Mouse (Mus musculus): ENCODE data around the gene Scarb1.
"Not testable (repeated sequence)": the region's sequence is repeated elsewhere in the genome, so short reads cannot be mapped to it uniquely, and the experiment has no call there.

Scarb1 gene

DNA sequence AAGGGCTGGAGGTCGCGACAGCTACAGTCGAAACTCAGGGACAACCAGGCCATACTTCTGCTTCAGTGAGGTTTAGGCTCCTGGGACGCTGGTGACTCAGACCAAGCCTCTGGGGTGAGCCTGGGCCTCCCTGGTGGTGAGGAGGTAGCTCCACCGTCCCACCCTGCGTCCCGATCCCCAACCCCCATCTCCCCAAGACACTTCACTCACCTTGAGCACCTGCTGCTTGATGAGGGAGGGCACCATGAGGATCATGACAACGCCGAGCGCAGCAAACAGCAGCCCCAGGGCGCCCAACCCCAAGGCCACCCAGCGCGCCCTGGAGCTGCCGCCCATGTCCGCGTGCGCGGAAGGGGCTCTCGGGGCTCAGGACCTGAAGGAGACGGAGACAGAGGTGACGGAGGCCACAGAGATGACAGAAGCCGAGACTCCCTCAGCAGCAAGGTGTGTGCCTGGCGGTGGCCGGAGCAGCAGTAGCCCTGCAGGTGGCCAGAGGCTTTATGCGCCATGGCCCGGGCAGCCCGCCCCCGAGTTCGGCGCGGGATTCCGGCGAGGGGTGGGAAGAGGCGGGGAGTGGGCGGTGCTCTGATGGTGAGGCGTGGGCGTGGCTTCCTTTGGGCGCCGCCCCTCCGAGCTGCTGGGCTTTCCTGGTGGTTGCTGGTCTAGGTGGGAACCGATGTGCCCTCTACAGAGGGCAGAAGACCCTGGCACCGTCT, at the start of gene Scarb1:
TSS of gene Scarb1 (minus strand) at position 548 of the 716 bp plus-strand sequence.
- peak; percentile 92 to 93 for DNase-seq

DNA sequence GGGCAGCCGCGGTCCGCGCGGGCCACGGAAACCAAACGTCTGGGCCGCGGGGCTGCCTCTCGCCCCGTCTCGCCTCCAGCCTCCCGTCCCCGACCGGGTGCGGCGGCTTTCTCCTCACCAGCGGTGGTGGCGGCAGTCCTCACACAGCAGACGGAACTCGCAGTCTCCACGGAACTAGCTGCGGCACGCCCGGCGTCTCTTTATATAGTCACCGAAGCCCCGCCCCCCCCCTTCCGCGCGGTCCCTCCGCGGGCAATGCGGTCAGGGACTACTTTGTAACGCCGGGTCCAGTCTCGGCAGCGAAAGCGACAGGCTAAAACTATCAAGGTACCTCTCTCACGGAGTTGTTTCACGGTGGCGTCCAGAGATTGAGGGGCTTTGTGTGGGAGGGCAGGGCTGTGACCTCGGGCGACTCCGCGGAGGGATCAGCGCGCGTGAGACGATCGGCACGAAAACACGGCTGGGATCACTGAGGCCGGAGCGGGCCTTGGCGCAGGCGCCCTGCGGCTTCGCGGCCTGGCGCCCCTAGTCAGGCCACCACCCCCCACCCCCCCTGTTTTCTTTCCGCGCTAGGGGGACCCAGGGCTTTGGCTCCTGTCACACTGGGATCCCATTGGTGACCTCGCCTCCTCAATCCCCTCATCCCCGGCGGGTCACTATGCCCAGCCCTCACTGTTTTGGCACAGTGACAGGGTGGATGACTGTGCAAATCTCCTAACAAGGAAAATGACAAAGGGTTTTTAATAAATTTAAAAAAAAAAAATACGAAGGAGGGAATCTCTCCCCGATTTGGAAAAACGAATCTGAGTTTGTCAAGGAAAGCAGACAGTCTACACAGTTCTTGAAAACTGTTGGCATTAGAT, 48.9 kb upstream of the Scarb1 start, which contains the start of gene Ubc:
TSS of gene Ubc (minus strand) at position 624 of the 863 bp plus-strand sequence.
- peak; percentile 85 to 91 for DNase-seq

DNA sequence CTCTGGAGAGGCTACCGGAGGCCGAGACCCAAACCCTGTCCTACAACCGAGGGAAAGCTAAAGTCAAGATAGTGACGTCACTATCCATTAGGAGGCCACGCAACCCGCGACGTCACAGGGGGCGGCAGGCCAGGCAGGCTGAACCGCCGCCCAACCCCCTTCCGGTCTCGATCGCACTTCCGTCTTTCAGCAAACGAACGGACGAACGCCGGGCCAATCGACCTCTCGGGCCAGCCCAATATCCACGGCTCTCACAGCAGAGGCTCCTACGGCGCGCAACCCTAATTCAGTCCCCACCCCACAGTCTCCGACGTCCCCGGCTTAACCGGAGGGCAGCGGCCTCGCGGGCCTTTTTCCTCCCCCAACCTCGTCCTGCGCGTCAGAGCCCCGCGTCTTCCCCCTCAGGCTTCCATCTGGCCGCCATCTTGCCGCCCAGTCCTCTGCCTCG, 48.3 kb upstream of the Scarb1 start, which contains the start of gene Gm10382:
TSS of gene Gm10382 (plus strand) at position 192 of the 448 bp plus-strand sequence.
- DNase-seq = peak; percentile 97

DNA sequence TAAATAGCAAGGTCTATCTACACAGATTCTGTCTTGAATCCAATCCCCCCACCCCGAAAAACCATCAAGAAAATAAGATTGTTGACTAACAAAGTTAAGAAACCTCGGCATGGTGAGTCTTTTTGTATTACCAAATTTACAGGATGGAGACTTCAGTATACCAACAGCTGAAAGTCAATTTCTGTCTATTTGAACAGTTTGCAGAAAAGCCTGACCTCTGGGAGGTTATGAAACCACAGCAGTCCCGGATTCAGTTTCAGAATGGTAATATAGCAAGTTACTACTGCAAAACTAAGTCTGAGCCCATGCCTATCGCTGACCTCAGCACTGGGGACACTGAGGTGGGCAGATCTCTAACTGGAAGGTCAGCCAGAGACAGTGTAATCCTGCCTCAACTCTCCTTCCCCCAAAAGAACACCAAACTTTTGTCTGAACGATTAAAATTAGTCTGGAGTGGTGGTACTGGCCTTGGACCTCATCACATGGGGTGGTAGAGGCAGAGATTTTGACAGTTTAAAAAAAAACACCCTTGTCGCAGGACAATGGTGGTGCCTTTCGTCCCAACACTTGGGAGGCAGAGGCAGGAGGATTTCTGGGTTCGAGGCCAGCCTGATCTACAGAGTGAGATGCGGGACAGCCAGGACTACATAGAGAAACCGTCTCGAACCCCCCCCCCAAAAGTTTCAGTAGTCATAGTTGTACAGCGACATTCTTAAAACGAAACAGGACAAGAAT, 47.6 kb upstream of the Scarb1 start:
- no peak for DNase-seq

DNA sequence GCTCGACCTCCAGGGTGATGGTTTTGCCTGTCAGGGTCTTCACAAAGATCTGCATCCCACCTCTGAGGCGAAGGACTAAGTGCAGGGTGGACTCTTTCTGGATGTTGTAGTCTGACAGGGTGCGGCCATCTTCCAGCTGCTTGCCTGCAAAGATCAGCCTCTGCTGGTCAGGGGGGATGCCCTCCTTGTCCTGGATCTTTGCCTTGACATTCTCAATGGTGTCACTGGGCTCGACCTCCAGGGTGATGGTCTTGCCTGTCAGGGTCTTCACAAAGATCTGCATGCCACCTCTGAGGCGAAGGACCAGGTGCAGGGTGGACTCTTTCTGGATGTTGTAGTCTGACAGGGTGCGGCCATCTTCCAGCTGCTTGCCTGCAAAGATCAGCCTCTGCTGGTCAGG, 46.4 kb upstream of the Scarb1 start:
- not testable (repeated sequence) for DNase-seq

DNA sequence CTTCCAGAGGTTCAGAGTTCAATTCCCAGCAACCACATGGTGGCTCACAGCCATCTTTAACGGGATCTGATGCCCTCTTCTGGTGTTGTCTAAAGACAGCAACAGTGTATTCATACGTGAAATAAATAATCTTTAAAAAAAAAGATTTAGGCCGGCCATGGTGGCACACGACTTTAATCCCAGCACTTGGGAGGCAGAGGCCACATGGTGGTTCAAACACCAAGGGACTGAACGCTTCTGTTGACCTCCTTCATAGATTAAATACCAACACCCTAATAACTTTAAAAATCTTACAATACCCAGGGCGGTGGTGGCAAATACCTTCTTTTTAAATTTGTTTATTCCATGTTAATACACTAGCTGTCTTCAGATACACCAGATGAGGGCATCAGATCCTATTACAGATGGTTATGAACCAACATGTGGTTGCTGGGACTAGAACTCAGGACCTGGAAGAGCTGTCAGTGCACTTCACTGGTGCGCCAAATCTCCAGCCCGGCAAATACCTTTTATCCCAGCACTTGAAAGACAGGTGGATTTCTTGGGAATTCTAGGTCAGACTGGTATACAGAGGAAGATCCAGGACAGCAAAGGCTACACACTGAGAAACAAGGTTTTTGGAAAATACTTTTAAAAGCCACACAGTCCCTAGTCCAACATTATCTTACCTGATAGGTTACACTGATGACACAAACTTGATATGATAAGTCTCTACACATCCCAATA, 44.5 kb upstream of the Scarb1 start:
- DNase-seq = no peak

DNA sequence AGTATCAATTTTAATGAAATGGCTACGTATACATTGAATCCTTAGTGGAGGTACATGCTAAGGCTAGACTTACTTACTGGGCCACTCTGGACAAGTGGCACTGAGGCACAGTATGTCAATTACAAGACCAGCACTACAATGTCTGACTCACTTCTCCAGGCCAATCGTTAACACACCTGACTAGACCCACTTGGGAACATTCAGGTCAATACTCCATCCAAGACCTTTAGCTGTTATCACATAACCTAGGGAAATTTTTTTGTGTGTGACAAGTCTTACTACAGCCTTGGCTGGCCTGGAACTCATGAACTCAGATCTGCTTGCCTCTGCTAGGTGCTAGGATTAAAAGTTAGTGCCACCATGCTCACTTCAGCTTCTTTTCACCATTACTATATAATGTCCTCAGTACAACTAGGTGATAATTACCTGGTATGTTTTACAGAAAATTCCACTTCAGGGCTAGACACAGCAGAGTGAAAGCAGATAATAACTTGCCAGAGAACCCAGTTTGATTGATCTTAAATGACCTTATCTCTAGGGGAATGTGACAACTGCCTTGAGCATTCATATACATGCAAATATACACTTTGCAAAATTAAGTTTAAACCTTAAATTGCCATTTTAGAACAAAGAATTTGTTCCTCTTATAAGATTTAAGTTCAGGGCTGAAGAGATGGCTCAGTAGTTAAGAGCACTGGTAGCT, 43.8 kb upstream of the Scarb1 start:
- no peak for DNase-seq

DNA sequence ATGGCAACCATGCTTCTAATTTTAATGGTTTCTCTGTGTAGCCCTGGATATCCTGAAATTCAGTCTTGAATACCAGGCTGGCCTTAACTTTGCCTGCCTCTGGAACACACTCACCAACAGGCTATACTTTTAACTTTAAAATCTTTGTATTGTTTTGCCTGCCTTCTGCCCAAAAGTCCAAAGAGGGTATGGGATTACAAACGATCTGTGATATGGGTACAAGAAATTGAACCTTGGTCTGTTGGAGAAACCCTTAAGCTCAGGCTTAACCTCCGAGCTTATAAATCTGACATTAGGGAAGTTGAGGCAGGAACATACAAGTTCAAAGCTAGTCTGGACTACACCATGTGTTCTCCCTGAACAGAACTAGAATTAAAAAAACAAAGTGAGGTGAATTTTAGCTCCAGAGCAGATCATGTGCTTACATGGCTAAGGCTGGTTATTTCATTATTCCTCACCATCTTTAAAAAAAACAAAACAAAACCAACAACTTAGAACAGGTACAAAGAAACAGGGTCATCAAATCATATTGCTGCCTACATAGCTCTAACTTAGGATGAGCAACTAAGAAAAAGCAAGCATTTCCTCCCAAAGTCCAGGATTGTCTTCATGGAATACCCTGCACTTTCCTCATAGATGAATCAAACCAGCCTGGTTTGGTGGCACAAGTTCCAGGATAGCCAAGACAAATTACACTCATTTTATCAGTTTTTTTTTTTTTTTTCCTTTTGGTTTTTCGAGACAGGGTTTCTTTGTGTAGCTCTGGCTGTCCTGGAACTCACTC, 42.9 kb upstream of the Scarb1 start:
- no peak for DNase-seq

DNA sequence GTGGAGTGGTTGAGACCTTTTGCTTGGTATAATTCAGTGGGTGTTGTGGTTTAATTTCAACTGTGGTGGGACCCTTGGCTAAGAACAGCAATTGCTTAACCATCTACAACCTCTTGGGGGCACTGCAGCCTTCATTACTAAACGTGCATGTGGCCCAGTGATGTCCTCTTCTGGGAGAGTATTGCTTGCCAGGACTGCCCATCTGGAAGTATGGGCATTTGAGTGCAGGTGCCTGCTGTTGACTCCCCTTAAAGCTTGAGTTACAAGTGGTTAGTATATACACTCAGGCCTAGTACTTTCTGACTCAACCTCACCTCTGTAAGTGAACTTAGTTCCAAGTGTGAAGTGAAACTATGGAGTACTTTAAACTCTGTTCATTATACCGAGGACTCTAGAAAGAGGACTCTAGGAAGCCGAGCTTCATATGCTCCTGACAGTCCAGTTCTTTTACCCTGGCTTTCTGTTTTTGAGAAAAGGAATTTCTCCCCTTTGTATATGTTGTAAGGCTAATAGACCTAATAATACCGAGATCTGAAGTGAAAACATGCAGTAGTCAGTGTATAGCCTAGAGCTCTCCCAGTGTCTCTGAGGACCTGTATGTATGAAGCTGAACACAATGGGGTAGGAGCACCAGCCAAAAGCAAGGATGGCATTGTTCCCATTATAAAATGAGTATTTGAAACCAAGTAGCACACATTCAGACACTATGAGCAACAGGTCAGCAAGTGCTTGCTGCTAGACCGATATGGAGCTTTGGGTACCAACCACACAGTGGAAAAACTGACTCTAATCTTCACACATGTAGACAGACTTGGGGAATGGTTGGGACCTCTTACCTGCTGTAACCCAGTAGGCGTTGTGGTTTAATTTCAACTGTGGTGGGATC, 42.0 kb upstream of the Scarb1 start:
- DNase-seq = peak; percentile 66

DNA sequence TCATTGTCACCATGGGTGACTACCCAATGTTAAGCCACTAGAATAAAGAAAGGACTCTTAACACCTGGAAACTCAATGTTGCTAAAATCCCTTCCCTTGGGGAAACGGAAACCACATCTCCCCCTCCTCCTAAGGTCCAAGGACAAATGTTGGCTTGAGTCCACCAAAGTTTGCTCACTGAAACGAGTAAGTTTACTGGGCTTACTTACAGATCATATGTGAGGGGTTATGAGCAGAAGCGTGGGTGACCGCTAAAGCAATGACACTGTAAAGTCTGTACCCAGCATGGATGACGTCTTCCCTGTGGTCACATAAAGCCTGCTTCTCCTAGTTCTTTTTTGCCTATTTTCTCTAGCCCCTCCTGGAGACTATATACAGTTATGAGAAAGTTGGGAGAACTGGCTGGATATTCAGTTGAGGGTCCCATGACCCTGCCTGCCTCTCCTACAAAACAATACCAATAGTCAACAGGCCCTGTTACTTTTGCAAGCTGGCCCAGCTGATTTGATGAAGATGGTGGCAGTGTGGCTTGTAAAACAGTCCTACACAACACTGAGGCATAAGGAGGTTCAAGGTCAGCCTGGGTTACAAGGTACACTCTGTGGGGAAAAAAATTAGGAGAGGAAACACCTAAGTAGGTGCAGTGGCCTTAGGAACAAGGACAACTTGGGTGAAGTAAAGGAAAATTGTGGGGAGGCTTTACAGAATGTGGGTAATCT, 41.2 kb upstream of the Scarb1 start:
- no peak for DNase-seq

DNA sequence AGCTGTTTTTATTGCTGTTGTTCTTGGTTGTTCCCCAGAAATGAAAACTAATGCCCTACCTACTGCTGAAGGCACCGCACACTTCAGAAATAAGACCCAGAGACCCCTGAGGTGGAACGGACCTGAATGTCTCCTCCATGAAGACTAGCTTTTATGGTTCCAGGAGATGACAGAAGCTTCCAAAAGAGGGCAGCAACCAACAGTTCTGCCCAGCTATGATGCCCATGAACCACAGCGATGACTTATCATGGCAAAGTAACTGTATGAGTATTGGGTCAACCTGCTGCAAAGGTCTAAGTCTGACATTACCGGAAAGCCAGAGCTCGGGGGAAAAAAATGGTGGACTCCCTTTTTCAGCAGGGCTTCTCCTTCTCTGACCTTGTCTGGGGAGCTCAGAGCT, 38.0 kb upstream of the Scarb1 start:
- DNase-seq = no peak

DNA sequence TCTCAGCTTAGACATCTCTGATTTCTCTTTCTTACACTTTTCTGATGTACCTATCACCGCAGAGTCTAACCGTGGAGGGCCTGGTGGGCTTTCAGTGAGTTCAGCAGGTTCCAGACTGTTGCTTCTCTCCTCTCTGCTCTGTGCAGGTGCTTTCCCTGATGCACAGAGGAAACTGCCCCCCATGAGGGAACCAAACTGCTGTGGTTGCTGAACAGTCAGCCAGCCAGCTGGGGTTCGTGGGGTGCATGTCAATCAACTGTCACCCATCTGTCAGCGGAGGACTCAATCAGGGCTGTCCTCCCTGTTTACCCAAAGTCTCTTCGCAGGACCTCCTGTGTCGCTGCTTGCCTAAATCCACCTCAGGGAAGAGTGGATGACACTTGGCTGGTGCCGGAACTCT, 36.3 kb upstream of the Scarb1 start:
- peak; percentile 49 for DNase-seq

DNA sequence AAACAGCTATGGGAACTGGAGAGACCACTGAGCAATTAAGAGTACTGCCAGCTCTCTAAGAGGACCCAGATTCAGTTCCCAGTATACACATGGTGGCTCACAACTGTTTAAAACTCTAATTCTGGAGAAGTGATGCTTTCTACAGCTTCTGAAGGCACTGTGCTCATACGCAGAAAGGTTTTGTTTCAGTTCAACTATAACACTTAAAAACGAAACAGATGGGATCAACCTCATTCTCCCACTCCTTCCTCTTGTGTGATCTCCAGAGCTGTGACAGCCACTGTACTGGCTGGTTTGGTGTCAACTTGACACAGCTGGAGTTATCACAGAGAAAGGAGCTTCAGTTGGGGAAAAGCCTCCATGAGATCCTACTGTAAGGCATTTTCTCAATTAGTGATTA, 35.0 kb upstream of the Scarb1 start:
- no peak for DNase-seq

DNA sequence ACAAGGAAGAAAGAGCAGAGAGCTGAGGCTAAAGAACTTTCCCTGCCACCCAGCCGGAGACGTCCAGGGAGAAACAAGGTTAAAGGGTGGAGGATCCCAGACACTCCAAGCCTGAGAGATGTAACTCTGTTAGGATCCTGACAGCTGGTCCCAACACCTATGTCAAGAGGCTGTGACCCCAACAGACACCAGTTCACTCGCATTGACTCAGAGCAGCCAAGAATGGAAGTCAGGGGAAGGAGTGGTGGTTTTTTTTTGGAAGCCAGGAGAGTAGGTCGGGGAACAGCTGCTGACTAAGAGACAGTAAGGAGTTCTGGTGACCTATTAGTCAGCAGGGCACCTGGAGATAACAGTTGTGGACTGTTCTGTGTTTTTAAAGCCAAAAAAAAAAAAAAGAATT, 31.1 kb upstream of the Scarb1 start:
- no peak for DNase-seq

DNA sequence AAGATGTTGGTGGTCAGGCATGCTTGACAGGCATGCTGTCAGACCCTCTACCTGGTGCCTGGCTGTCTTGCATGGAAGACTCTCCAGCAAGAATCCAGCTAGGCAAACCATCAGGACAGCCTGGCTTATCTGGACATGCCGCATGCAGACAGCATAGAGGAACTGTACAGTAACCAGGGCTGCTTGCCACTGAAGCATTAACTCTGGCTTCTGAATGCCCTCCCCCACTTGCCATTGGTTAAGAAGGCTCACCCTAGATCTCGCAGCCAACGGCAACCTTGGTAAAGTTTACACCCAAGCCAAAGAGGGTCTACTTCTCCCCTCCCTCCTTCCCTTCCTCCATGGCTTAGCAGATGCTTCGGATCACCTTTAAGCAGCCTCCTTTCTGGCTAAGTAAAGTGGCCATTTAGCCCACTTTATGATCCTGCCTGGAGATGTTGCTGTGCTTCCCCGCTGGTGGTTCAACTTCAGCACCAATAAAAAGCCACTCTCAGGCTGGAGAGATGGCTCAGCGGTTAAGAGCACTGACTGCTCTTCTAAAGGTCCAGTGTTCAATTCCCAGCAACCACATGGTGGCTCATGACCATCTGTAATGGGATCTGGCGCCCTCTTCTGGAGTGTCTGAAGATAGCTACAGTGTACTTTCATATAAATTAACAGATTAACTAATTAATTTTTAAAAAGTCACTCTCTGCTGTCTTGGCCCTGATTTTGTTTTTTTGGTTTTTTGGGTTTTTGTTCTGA, 30.2 kb upstream of the Scarb1 start:
- DNase-seq = peak in 1 of 2 experiments; percentile 34

DNA sequence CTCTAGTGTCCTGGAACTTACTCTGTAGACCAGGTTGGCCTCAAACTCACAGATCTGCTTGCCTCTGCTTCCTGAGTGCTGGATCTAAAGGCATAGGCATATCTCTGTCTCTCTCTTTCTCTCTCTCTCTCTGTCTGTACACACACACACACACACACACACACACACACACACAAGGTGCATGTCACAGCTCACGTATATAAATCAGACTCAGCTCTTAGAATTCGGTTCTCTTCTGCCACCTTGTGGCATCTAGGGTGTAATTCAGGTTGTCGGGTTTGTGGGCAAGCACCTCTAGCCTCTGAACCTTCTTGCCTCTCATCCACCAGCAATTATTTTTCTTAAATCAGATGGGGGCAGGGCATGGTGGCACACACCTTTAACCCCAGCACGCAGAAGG, 27.7 kb upstream of the Scarb1 start:
- peak; percentile 72 to 76 for DNase-seq

DNA sequence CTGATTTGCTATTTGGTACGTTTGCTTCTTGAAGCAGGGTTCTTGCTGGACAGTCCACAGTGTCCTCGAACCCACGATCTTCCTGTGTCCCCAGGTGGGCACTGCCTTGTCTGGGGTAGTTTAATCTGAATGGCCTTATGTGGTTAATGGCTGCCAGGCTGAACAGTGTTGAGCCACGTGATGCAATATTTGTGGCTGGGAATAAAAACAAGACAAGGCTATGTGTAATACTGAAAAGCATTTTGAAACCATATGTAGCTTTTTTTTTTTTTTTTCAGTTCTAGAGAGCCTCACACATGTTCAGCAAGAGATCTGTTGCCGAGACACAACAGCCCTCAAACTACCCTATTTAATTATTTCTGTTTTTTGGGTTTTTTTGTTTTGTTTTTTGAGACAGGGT, 27.3 kb upstream of the Scarb1 start:
- no peak for DNase-seq

DNA sequence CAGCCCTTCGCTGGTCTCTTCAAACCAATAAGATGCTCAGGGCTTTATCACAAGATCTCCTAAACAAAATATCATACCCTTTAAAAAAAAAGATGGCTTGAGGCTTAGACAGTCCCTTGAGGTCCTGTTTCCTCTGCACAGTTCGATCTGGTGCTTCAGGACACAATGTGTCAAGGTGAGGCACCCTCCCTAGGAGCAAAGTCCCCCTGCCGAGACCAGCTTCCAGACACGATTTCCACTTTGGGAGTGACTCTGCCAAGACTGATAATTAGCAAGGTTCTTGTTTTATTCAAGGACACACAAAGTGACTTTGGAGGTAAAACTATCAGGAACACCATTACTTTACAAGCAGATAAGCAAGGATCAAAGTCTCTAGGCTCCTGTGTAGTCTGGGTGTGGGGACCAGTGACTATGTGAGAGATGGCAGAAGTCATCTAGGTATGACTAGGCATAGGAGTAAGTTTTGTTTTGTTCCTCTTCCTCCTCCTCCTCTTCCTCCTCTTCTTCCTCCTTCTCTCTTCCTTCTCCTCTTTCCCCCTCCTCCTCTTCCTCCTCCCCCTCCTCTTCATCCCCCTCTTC, 24.0 kb upstream of the Scarb1 start:
- no peak for DNase-seq
